Mouse (Mus musculus) left cerebral cortex, adult 2 months (tissue): ENCODE measurements at regions not wholly inside any gene's neighbourhood (a gene's known extent, or its start where the extent isn't known, plus 50 kb on each side); places are given as distances from the start of the nearest gene placed in this dataset.

Source experiments
- DNase-seq, 2 experiments: peaks; one replicate each; pipeline ENCODE4 v3.0.0; 2021 to 2022; ENCODE audit warnings: low spot score in 2 of 2, mixed read lengths in 1 of 2; ENCODE audit errors: extremely low spot score in 1 of 2
- H3K27ac ChIP-seq: fragments of 200-600 bp; 2 replicates; pipeline ENCODE4 v1.8.1; 2022
- H3K4me3 ChIP-seq: fragments of 200-600 bp; 2 replicates; pipeline ENCODE4 v1.8.1; 2022
- CTCF ChIP-seq: fragments of 200-600 bp; IDR thresholded peaks from 2 replicates; pipeline ENCODE4 v1.8.1; 2022; ENCODE audit warnings: antibody characterized with exemption, mild to moderate bottlenecking, moderate library complexity
- intact Hi-C: fragments of 180-260 bp; cut with DNase I; formaldehyde crosslinking; loops from one replicate; pipeline ENCODE4 v1.15.1; 2025

GRCm38 (mm10) chr11:25158884-25159283, 1051.7 kb downstream of the 5730522E02Rik start:
- Histone ChIP-seq H3K4me3 (no peak overlapping the region), H3K27ac (no peak overlapping the region)
- intact Hi-C loops = loop anchor here (5.0 kb wide), 1 partner anchor 128 kb away; no protein-coding TSS in a partner anchor
- DNase-seq = no peak
- no peak for TF ChIP-seq CTCF

GRCm38 (mm10) chr11:25167939-25168338, 1042.6 kb downstream of the 5730522E02Rik start:
- intact Hi-C loops = no loop called here
- DNase-seq = no peak
- no peak overlapping the region for H3K27ac ChIP-seq
- no peak for TF ChIP-seq CTCF
- no peak overlapping the region for H3K4me3 ChIP-seq

DNA sequence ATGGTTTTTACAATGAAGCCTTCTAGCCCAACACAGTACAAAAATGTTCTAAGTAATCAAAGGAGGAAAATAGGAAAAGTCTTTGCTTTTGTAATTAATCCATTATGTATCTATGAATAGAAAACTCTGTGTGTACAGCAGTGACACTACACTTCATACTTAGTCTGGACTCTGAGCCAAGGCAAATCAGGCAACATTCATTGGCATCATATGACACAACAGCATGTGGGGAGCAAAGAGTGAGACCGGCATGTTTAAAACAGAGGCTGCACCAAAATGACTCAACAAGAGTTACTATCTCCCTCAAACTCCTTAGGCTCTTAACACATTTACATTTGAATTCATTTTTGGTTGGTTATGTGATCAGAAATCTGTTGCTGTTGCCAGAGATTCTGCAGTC, 1039.5 kb downstream of the 5730522E02Rik start:
- DNase-seq = no peak
- TF ChIP-seq CTCF = no peak
- H3K4me3 ChIP-seq = no peak overlapping the region
- intact Hi-C loops = no loop called here
- H3K27ac ChIP-seq = no peak overlapping the region
